Mouse (Mus musculus): Measurements from ENCODE around the gene Xcr1.

The Xcr1 gene

DNA sequence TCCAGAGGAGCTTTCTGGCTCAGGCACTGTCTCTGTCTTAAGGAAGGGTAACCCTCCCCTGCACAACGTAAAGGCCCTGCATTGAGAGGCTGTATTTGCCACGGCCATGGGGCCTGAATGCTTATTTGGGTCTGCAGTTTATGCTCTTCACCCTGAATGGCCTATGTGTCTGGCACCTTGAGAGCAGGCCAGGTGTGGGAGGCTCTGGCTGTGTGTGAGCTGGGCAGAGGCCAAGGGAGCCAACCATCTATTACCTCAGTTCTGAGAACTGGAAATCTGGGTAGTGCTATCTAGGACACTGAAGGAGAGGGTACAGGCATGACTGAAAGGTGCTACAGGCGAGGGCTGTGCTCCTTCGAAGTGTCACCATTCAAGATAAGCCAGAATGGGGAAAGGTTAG lies 47.0 kb downstream of the Xcr1 start:
- no peak for DNase-seq

DNA sequence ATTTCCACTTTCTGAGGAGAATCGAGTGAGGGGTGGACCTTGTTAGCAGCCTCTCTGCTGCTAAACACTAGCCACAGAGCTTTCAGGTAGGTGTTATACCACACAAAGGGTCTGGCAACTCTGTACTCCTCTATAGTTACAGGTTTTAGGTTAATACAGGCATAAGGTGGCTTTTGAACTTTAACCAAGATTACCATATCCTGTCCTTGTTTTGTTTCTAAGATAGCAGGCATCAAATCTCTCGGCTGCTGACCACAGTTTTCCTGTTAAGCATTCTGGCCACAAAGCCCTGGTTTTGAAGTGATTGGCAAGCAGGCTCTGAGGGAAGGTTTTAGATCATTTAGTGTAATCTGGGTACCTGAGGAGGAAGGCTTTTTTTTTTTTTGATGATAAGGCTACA lies 47.5 kb downstream of the Xcr1 start:
- no peak for DNase-seq

GRCm38 (mm10) chr9:123811831-123812230 lies 50.0 kb downstream of the Xcr1 start:
- DNase-seq: no peak

- no peak for DNase-seq
These were observed 53.2 kb downstream of the Xcr1 start for GRCm38 (mm10) chr9:123808583-123808982.

- no peak for DNase-seq
These were observed 55.6 kb downstream of the Xcr1 start, which contains the start of gene Cxcr6 for GRCm38 (mm10) chr9:123806267-123806666. Gene Cxcr6, plus strand, starts transcription at chr9:123806475.

DNA sequence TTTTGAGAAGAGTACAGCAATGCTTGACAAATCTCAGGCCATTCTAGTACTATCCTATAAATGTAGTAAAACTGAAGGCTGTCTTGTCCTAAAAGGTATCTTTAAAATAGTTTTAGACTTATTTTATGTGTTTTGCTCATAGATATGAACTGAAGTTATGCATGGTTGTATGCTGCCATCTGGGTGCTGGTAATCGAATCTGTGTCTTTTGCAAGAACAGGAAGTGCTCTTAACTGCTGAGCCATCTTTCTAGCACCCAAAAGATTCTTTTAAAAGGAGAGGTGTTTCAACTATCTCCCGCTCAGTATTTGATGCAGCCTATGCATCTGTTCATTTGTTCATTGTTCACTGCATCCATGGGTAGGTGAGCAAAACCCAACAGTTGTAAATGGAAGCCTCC lies 56.6 kb downstream of the Xcr1 start:
- no peak for DNase-seq

DNA sequence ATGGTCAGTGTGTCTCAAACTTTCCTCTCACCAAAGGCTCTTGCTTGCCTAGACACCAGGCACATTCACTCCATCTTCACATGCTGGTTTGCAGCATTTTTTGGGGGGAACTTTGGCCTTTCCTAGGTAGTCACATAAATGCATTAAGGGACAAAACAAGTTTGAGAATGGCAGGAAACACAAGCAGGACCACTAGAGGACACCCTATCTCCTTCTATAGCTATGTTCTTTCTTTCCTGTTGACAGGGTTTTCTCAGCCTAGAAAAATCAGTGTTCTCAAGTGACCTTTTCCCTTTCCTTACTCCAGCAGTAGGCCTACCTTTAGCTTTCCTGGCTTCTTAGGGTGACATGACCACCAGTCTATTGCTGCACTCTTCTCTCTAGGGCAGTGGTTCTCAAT lies 58.9 kb downstream of the Xcr1 start:
- no peak for DNase-seq

- DNase-seq: no peak
These were observed 59.4 kb downstream of the Xcr1 start for GRCm38 (mm10) chr9:123802421-123802820.

Measured in liver (tissue).